Mouse (Mus musculus) ES-E14 (cell line): Measurements from ENCODE around the gene Tmprss9.

Experiments used
- CHD2 ChIP-seq: IDR thresholded peaks from 2 replicates; pipeline ENCODE4 v1.6.1; 2014; ENCODE audit warnings: mild to moderate bottlenecking, low read depth, low read length, inconsistent platforms
- ZC3H11A ChIP-seq: IDR thresholded peaks from 2 replicates; pipeline ENCODE4 v1.6.1; 2012; ENCODE audit warnings: low read depth, mild to moderate bottlenecking, inconsistent platforms, low read length, borderline replicate concordance
- ZNF384 ChIP-seq: IDR thresholded peaks from 2 replicates; pipeline ENCODE4 v1.6.1; 2012; ENCODE audit warnings: low read depth, low read length, inconsistent platforms

DNA sequence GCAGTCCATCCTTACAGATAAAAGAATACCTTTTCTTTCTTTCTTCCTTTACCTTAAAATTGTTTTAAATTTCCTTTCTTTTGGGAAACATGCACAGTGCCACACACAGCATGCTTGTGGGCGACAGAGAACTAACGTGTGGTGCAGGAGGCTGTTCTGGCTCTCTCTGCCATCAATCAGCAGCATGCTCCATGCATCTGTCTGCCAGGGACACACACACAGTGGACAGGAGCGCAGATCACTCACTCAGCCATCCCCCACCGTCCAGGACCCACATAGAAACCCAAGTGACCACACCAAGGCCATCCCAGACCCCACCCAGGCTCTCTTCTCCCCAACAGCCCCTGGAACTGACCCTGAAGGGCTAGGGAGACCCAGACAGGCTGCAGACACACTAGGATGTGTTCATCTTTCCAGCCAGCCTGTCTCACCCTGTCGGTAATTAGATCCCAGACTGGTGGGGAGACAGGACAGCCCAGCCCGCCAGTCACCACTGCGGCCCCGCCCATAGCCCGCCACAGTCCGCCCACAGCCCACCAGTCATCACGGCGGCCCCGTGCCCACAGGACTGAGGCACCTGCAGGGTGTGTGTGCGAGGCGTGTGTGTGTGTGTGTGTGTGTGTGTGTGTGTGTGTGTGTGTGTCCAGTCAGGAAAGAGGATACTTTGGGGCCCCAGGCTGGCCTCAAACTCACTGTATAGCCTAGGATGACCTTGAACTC, 67.3 kb downstream of the Tmprss9 start:
- TF ChIP-seq ZNF384 (no peak), ZC3H11A (no peak), CHD2 (no peak)
